Comparison of ENCODE assay signal across 8 mouse cellular contexts in genomic region chr6:23248313-23249052, GRCm38 (mm10). TPM values are rescaled to one million over a fixed set of nuclear protein-coding genes. Genes with fewer than 3 reads are reported as not detected.
DNase-seq lines count a peak whose midpoint lies in the region; ATAC-seq lines count a peak whose summit lies in the region.

Gene Fezf1, minus strand, starts transcription at chr6:23248362.

- H3K4me3 ChIP-seq in kidney, embryonic 15.5 days (replicated peaks), result peak within 1 kb of the TSS; percentile 39
- H3K4me3 ChIP-seq in embryonic facial prominence, embryonic 10.5 days, result peak within 1 kb of the TSS; percentile 63
- H3K4me3 ChIP-seq in intestine, embryonic 15.5 days (replicated peaks), result peak within 1 kb of the TSS; percentile 31; the same call in 1 of the 2 replicates
- H3K4me3 ChIP-seq in neural tube, embryonic 13.5 days, result peak within 1 kb of the TSS; percentile 33

- no peaks in the 10 kb centered on the region for H3K9me3 ChIP-seq in kidney, embryonic 15.5 days (replicated peaks)
- no peaks in the 10 kb centered on the region for H3K9me3 ChIP-seq in embryonic facial prominence, embryonic 10.5 days
- no peaks in the 10 kb centered on the region for H3K9me3 ChIP-seq in intestine, embryonic 15.5 days
- no peaks in the 10 kb centered on the region for H3K9me3 ChIP-seq in neural tube, embryonic 13.5 days

- peak within 1 kb of the TSS; percentile 66 for H3K4me2 ChIP-seq in kidney, embryonic 15.5 days
- H3K4me2 ChIP-seq in intestine, embryonic 15.5 days (replicated peaks), result peak within 1 kb of the TSS; percentile 69
- H3K4me2 ChIP-seq in neural tube, embryonic 13.5 days, result peak within 1 kb of the TSS; percentile 54

- H3K27ac ChIP-seq in kidney, embryonic 15.5 days, result no peak within 1 kb of the TSS
- H3K27ac ChIP-seq in embryonic facial prominence, embryonic 10.5 days (replicated peaks), result peak within 1 kb of the TSS; percentile 84
- H3K27ac ChIP-seq in intestine, embryonic 15.5 days, result no peak within 1 kb of the TSS
- H3K27ac ChIP-seq in neural tube, embryonic 13.5 days (replicated peaks), result no peak within 1 kb of the TSS

- H3K9ac ChIP-seq in kidney, embryonic 15.5 days, result no peak within 1 kb of the TSS
- H3K9ac ChIP-seq in intestine, embryonic 15.5 days, result no peak within 1 kb of the TSS
- no peak within 1 kb of the TSS for H3K9ac ChIP-seq in neural tube, embryonic 13.5 days

- WGBS in kidney, embryonic 15.5 days, result under 1% methylated on average over 31 of the region's 31 CpGs
- under 1% methylated on average over 31 of the region's 31 CpGs for WGBS in embryonic facial prominence, embryonic 10.5 days
- WGBS in intestine, embryonic 15.5 days, result under 1% methylated on average over 31 of the region's 31 CpGs
- WGBS in neural tube, embryonic 13.5 days, result under 1% methylated on average over 31 of the region's 31 CpGs

- no peak for DNase-seq in kidney, adult 9 months
- peak; percentile 63 for DNase-seq in embryonic facial prominence, embryonic 10.5 days (ENCODE audit: low spot score)
- DNase-seq in T-cell, adult 2 months (ENCODE audit: low spot score), result no peak
- no peak for DNase-seq in spleen, adult 12 weeks (ENCODE audit: low spot score)

- peaks cover 29% of the 10 kb centered on the region for H3K4me1 ChIP-seq in kidney, embryonic 15.5 days
- peaks cover 29% of the 10 kb centered on the region for H3K4me1 ChIP-seq in embryonic facial prominence, embryonic 10.5 days
- H3K4me1 ChIP-seq in intestine, embryonic 15.5 days (replicated peaks), result peaks cover 11% of the 10 kb centered on the region; the same call in 1 of the 2 replicates
- H3K4me1 ChIP-seq in neural tube, embryonic 13.5 days (replicated peaks), result peaks cover 21% of the 10 kb centered on the region

- no peaks in the 10 kb centered on the region for H3K36me3 ChIP-seq in kidney, embryonic 15.5 days
- H3K36me3 ChIP-seq in embryonic facial prominence, embryonic 10.5 days (replicated peaks), result no peaks in the 10 kb centered on the region
- H3K36me3 ChIP-seq in intestine, embryonic 15.5 days, result no peaks in the 10 kb centered on the region
- H3K36me3 ChIP-seq in neural tube, embryonic 13.5 days, result no peaks in the 10 kb centered on the region

- peaks cover 92% of the 10 kb centered on the region for H3K27me3 ChIP-seq in kidney, embryonic 15.5 days
- H3K27me3 ChIP-seq in embryonic facial prominence, embryonic 10.5 days (replicated peaks; ENCODE audit: low read depth, poor library complexity, severe bottlenecking), result peaks cover 98% of the 10 kb centered on the region
- H3K27me3 ChIP-seq in intestine, embryonic 15.5 days (replicated peaks), result peaks cover 80% of the 10 kb centered on the region
- peaks cover 92% of the 10 kb centered on the region for H3K27me3 ChIP-seq in neural tube, embryonic 13.5 days

- no peak for ATAC-seq in kidney, embryonic 15.5 days (replicated peaks; ENCODE audit: low FRiP score)
- no peak for ATAC-seq in intestine, embryonic 15.5 days
- ATAC-seq in neural tube, embryonic 13.5 days (ENCODE audit: low read depth), result no peak
- no peak for ATAC-seq in cerebellum, adult (ENCODE audit: insufficient number of reproducible peaks, low FRiP score, low TSS enrichment)

RNA-seq across cellular contexts. Expression of gene Fezf1, which starts in this region (rescaled TPM):
- polyA plus RNA-seq in kidney, embryonic 15.5 days (2015; fragmentation: Nextera tagmentation; extraction: Ambion mirVana), result not detected in 2 replicates
- polyA plus RNA-seq in embryonic facial prominence, embryonic 10.5 days (2016; fragmentation: Nextera tagmentation; extraction: Ambion mirVana), result 6.1 and 7.2 TPM in 2 replicates
- not detected in 2 replicates for polyA plus RNA-seq in intestine, embryonic 15.5 days (2015; fragmentation: Nextera tagmentation; extraction: Ambion mirVana)
- polyA plus RNA-seq in neural tube, embryonic 13.5 days (2015; fragmentation: Nextera tagmentation; extraction: Ambion mirVana), result 0.12 TPM in 1 of 2 replicates, not detected in the other
